8 mouse cellular contexts compared by ENCODE assay signal in genomic region chr15:102999955-103000354, GRCm38 (mm10). TPM values are rescaled to one million over a fixed set of nuclear protein-coding genes. Genes with fewer than 3 reads are reported as not detected.
DNase-seq lines count a peak whose midpoint lies in the region; ATAC-seq lines count a peak whose summit lies in the region.

No protein-coding gene starts in this region.

- H3K27ac ChIP-seq in heart, embryonic 13.5 days (replicated peaks): no peak overlapping the region
- H3K27ac ChIP-seq in limb, embryonic 11.5 days (replicated peaks; ENCODE audit: low read depth, low read length): peak overlapping the region; percentile 90

- peaks cover 100% of the 10 kb centered on the region for H3K27me3 ChIP-seq in heart, embryonic 13.5 days (replicated peaks)
- H3K27me3 ChIP-seq in limb, embryonic 11.5 days (ENCODE audit: control insufficient read depth, insufficient read depth, low read length): peaks cover 57% of the 10 kb centered on the region

- H3K9ac ChIP-seq in heart, embryonic 13.5 days: no peak overlapping the region
- H3K9ac ChIP-seq in limb, embryonic 11.5 days (ENCODE audit: low read length): peak overlapping the region; percentile 61

- H3K4me3 ChIP-seq in heart, embryonic 13.5 days: peak overlapping the region; percentile 59
- H3K4me3 ChIP-seq in limb, embryonic 11.5 days (ENCODE audit: low read depth, low read length): peak overlapping the region; percentile 41

- peak overlapping the region; percentile 81 for H3K4me2 ChIP-seq in heart, embryonic 13.5 days
- H3K4me2 ChIP-seq in limb, embryonic 11.5 days (ENCODE audit: low read depth, severe bottlenecking): peak overlapping the region; percentile 78

- no peak for DNase-seq in heart, adult 9 months (ENCODE audit: low spot score in 2 of 2)
- DNase-seq in 416B (ENCODE audit: low read depth) (peak; percentile 43), MN1 (ENCODE audit: low spot score) (peak; percentile 78)
- peak; percentile 72 for DNase-seq in limb, embryonic 11.5 days (ENCODE audit: low spot score)
- no peak for DNase-seq in spleen, postnatal 10 days (ENCODE audit: low spot score in 2 of 2)
- no peak for DNase-seq in thymus, postnatal 25 days
- no peak for DNase-seq in right cerebral cortex, postnatal 36 days (ENCODE audit: low spot score in 2 of 2)

- ATAC-seq in heart, embryonic 13.5 days (ENCODE audit: extremely low read depth, insufficient number of reproducible peaks, low FRiP score, low TSS enrichment): no peak
- ATAC-seq in limb, embryonic 11.5 days (ENCODE audit: insufficient number of reproducible peaks, low FRiP score, low TSS enrichment, low read depth): peak; percentile 42

- H3K36me3 ChIP-seq in heart, embryonic 13.5 days: no peaks in the 10 kb centered on the region
- H3K36me3 ChIP-seq in limb, embryonic 11.5 days (ENCODE audit: control insufficient read depth, insufficient read depth, low read length): no peaks in the 10 kb centered on the region

- H3K4me1 ChIP-seq in heart, embryonic 13.5 days: peaks cover 30% of the 10 kb centered on the region
- H3K4me1 ChIP-seq in limb, embryonic 11.5 days (ENCODE audit: control insufficient read depth, insufficient read depth, low read length): peaks cover 73% of the 10 kb centered on the region

- WGBS in heart, embryonic 13.5 days: 14% methylated on average over 11 of the region's 11 CpGs
- 0% methylated on average over 10 of the region's 11 CpGs for WGBS in limb, embryonic 11.5 days

- H3K9me3 ChIP-seq in heart, embryonic 13.5 days: no peaks in the 10 kb centered on the region
- no peaks in the 10 kb centered on the region for H3K9me3 ChIP-seq in limb, embryonic 11.5 days (ENCODE audit: control insufficient read depth, low read length)

RNA-seq across cellular contexts. Expression of gene Hoxc6, which starts 1.9 kb away (rescaled TPM):
- 0.22 and 0.25 TPM in 2 replicates for polyA plus RNA-seq in heart, embryonic 13.5 days (2015; fragmentation: Nextera tagmentation; extraction: Ambion mirVana)
- polyA plus RNA-seq in limb, embryonic 11.5 days (2014; fragmentation: Nextera tagmentation; extraction: Ambion mirVana): 9.5 and 10.9 TPM in 2 replicates

RNA-seq across cellular contexts. Expression of gene Hoxc8, which starts 9.5 kb away (rescaled TPM):
- polyA plus RNA-seq in heart, embryonic 13.5 days (2015; fragmentation: Nextera tagmentation; extraction: Ambion mirVana): 0.06 TPM in 1 of 2 replicates, not detected in the other
- polyA plus RNA-seq in limb, embryonic 11.5 days (2014; fragmentation: Nextera tagmentation; extraction: Ambion mirVana): 4.6 and 4.8 TPM in 2 replicates

RNA-seq across cellular contexts. Expression of gene Hoxc4, which starts 18.8 kb away (rescaled TPM):
- polyA plus RNA-seq in heart, embryonic 13.5 days (2015; fragmentation: Nextera tagmentation; extraction: Ambion mirVana): 0.39 and 0.98 TPM in 2 replicates
- polyA plus RNA-seq in limb, embryonic 11.5 days (2014; fragmentation: Nextera tagmentation; extraction: Ambion mirVana): 5.1 and 6.4 TPM in 2 replicates

RNA-seq across cellular contexts. Expression of gene Hoxc9, which starts 23.7 kb away (rescaled TPM):
- polyA plus RNA-seq in heart, embryonic 13.5 days (2015; fragmentation: Nextera tagmentation; extraction: Ambion mirVana): not detected in 2 replicates
- polyA plus RNA-seq in limb, embryonic 11.5 days (2014; fragmentation: Nextera tagmentation; extraction: Ambion mirVana): 4.4 and 6.1 TPM in 2 replicates

RNA-seq across cellular contexts. Expression of gene Hoxc5, which starts 32.7 kb away (rescaled TPM):
- 0.57 and 1.6 TPM in 2 replicates for polyA plus RNA-seq in heart, embryonic 13.5 days (2015; fragmentation: Nextera tagmentation; extraction: Ambion mirVana)
- polyA plus RNA-seq in limb, embryonic 11.5 days (2014; fragmentation: Nextera tagmentation; extraction: Ambion mirVana): 8.3 and 9.1 TPM in 2 replicates

Comparison
In these comparisons a context has a peak if more than half of its experiments do, and no peak if none do; other contexts are left out.
1. DNase-seq: peak in 416B (single experiment), MN1 (single experiment) and limb, embryonic 11.5 days (single experiment); none in heart, adult 9 months (0 of 2), spleen, postnatal 10 days (0 of 2), thymus, postnatal 25 days (single experiment) and right cerebral cortex, postnatal 36 days (0 of 2).